Mouse (Mus musculus): Measurements from ENCODE around the gene Yju2.

GRCm38 (mm10) chr17:55954229-55954628 lies 4.7 kb upstream of the Yju2 start:
- TF ChIP-seq HCFC1 (IDR thresholded peaks at IDR 0.05; ENCODE audit: borderline replicate concordance, insufficient read depth, low read length) (no peak), MAFK (IDR thresholded peaks at IDR 0.05; ENCODE audit: insufficient read depth, low read depth, low read length) (no peak), ZC3H11A (IDR thresholded peaks at IDR 0.05; ENCODE audit: borderline replicate concordance, low read depth, low read length) (no peak), CHD2 (IDR thresholded peaks at IDR 0.05; ENCODE audit: low read depth, low read length) (no peak)

Measured in ES-E14 (cell line).